Mouse (Mus musculus) kidney, embryonic 14.5 days (tissue): ENCODE measurements at regions not wholly inside any gene's neighbourhood (a gene's known extent, or its start where the extent isn't known, plus 50 kb on each side); places are given as distances from the start of the nearest gene placed in this dataset.
A peak's percentile ranks its signal among the peaks of the same experiment; 100 is the strongest.

Source experiments
- ATAC-seq: fragments of 200-750 bp; cut with Nextera tagmentation; 2 replicates; pipeline ENCODE4 v1.8.0; 2017; ENCODE audit warnings: moderate number of reproducible peaks, mild to moderate bottlenecking, moderate TSS enrichment, moderate library complexity; ENCODE audit not compliant: low FRiP score, low TSS enrichment
- H3K27ac ChIP-seq: fragments of 300-500 bp; sonication (generic); 2 replicates; pipeline ENCODE4 v1.5.1; 2014; ENCODE audit warnings: low read depth, mild to moderate bottlenecking, low read length, moderate library complexity, mixed read lengths
- H3K27me3 ChIP-seq: fragments of 300-500 bp; sonication (generic); 2 replicates; pipeline ENCODE4 v1.6.1; 2014; ENCODE audit warnings: mild to moderate bottlenecking, low read length; ENCODE audit not compliant: control insufficient read depth, insufficient read depth
- H3K36me3 ChIP-seq: fragments of 300-500 bp; sonication (generic); 2 replicates; pipeline ENCODE4 v1.6.1; 2014; ENCODE audit warnings: low read length, mixed read lengths; ENCODE audit not compliant: control insufficient read depth, insufficient read depth
- H3K4me1 ChIP-seq: fragments of 300-500 bp; sonication (generic); 2 replicates; pipeline ENCODE4 v1.6.1; 2014; ENCODE audit warnings: low read length, mixed read lengths; ENCODE audit not compliant: control insufficient read depth, insufficient read depth
- H3K4me2 ChIP-seq: fragments of 300-500 bp; sonication (generic); replicated peaks from 2 replicates; pipeline ENCODE4 v1.6.1; 2014; ENCODE audit warnings: low read depth, mild to moderate bottlenecking, low read length
- H3K4me3 ChIP-seq: fragments of 300-500 bp; sonication (generic); 2 replicates; pipeline ENCODE4 v1.5.1; 2014; ENCODE audit warnings: mild to moderate bottlenecking, low read length
- H3K9ac ChIP-seq: fragments of 300-500 bp; sonication (generic); 2 replicates; pipeline ENCODE4 v1.6.1; 2014; ENCODE audit warnings: low read depth, mild to moderate bottlenecking, low read length, moderate library complexity
- H3K9me3 ChIP-seq: fragments of 300-500 bp; sonication (generic); 2 replicates; pipeline ENCODE4 v1.6.1; 2016; ENCODE audit warnings: low read length; ENCODE audit not compliant: control insufficient read depth
- WGBS: fragments of 180-500 bp; shearing (Covaris S2); extraction: QIAGEN DNeasy Blood & Tissue Kit; methylation state at CpG from one replicate; pipeline ENCODE4 v1.1.7; 2014; 5-methylcytosine and 5-hydroxymethylcytosine counted together

DNA sequence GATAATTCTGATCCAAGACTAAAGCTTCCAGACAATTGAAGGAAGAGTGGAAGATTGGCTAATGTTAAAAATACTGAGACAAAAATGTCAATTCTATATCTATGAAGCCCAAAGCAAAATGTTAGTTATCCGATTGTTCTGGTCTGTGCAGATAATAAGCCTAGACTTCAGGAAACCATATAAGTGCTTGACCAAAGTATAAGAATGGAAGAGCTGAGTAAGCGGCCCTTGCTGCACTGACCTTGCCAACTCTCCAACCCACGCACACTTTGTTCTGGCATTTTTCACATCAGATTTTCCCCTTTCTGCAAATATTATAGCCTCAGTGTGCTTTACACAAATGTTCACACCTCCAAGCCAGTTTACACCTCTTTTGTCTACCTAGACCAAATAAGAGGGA lies 180.6 kb downstream of the Atp6ap1l start:
- Histone ChIP-seq H3K4me1 (peaks cover 15% of the 10 kb centered on the region; the same call in 1 of the 2 replicates), H3K9ac (no peak overlapping the region), H3K27ac (no peak overlapping the region), H3K9me3 (no peaks in the 10 kb centered on the region), H3K27me3 (no peaks in the 10 kb centered on the region), H3K4me2 (no peak overlapping the region), H3K36me3 (no peaks in the 10 kb centered on the region), H3K4me3 (no peak overlapping the region)
- ATAC-seq, result no peak
- 94% methylated on average over 3 of the region's 3 CpGs for WGBS

DNA sequence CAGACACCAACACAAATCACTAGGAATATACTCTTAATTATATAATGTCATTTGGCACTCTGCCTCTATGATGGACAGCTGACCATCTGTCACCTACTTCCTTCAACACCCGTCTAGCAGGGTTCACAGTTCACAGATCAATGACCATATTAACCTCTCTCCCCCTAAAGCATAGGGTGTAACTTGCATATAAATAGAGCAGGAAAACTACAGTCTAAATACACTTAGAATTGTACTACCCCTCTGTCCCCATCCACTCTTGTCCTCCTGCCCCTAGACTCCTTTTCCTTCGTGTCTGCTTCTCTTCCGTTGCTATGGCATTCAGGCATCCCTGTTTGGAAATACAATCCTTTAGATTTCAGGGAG lies 181.6 kb downstream of the Atp6ap1l start:
- WGBS, result 20% methylated on average over 3 of the region's 3 CpGs
- Histone ChIP-seq H3K36me3 (no peaks in the 10 kb centered on the region), H3K4me2 (no peak overlapping the region), H3K9me3 (no peaks in the 10 kb centered on the region), H3K27ac (peak overlapping the region; percentile 13; the same call in 1 of the 2 replicates), H3K4me1 (peaks cover 15% of the 10 kb centered on the region; the same call in 1 of the 2 replicates), H3K9ac (no peak overlapping the region), H3K27me3 (no peaks in the 10 kb centered on the region), H3K4me3 (no peak overlapping the region)
- peak; percentile 48 for ATAC-seq

DNA sequence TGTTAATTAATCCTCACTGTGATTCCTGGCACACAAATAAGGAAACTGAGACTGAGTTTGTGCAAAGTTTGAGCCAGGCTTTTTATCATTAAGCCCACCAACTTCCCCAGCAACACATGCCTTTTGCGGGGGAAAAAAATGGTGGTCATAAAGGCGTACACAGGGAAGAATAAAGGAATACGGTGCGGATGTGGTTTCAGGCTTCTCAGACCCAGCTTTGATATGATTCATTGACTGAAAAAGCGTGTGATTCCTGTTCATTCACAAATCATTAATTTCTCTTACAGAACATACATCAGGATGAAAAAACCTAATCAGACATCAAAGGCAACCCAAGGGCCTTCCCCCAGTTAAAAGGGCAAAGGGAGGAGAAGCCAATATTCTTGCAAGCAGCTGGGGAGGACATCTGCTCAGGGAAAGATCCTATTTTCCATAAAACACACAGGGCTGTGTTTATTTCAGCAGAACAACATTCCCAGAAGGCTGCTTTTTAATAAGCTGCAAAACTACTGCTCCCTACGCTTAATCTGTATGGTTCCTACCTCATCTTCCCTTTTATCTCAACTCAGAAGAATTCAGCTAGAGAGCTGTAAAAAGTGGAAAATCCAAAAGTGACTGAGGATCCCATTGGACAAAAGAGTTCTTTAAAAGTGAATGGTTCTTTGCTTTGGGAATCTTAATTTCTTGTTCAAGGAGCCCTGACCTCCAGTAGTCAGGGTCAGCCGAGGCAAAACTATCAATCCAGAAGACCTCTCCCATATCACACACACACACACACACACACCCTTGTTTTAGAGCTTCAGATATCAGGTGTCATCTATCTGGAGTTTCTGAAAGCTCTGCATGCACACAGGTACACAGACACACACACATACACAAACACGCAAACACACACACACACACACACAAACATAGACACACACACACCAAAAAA lies 182.3 kb downstream of the Atp6ap1l start:
- Histone ChIP-seq H3K4me1 (peaks cover 15% of the 10 kb centered on the region; the same call in 1 of the 2 replicates), H3K27me3 (no peaks in the 10 kb centered on the region), H3K9me3 (no peaks in the 10 kb centered on the region), H3K4me2 (no peak overlapping the region), H3K36me3 (no peaks in the 10 kb centered on the region), H3K9ac (no peak overlapping the region), H3K4me3 (no peak overlapping the region), H3K27ac (peak overlapping the region; percentile 79)
- WGBS, result 25% methylated on average over 8 of the region's 8 CpGs
- ATAC-seq, result peak; percentile 84

GRCm38 (mm10) chr13:90684324-90684723 lies 220.8 kb downstream of the Atp6ap1l start:
- WGBS, result 80% methylated on average over 2 of the region's 2 CpGs
- H3K4me2 ChIP-seq, result no peak overlapping the region
- H3K36me3 ChIP-seq, result no peaks in the 10 kb centered on the region
- H3K27me3 ChIP-seq, result no peaks in the 10 kb centered on the region
- H3K9ac ChIP-seq, result no peak overlapping the region
- H3K4me3 ChIP-seq, result no peak overlapping the region
- no peaks in the 10 kb centered on the region for H3K4me1 ChIP-seq
- no peak overlapping the region for H3K27ac ChIP-seq
- ATAC-seq, result no peak
- H3K9me3 ChIP-seq, result no peaks in the 10 kb centered on the region

DNA sequence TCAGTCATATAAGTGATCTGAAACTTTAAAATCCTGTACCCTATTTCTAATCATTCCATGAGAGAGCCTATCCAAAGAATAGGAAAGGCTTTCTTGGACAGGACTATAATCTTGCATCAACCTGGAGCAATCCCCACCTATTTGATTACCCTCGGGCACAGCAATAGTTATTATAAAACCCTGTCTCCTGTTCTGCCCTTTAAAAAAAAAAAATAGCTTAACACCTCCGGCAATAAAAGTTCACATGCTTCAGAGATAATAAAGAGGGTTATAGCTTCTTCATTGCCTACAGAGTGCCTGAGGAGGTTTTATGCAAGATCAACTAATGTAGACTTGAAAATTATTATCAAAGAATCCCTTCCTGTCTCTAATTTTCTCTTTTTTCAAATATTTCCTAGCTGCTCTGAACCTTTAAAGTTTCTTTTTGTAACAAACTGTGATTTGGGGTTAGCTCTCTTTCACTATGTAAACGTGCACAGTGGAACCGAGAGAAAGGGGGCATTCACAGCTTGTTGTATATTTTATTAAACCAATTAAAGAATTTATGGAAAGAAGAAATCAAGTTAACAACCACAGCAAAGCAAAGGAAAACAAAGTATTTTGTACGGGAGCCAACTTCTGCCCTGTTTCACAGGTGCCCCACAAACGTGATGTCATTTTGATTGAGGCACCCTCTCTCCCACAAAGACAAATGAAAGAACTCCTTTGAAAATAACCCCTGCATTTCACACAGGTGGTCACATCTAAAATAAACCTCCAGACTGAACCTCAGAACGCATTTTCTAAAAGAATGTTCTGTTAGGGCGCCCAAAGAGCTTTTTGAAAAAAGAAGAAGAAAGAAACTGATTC lies 225.8 kb downstream of the Atp6ap1l start:
- WGBS, result 39% methylated on average over 8 of the region's 8 CpGs
- no peak for ATAC-seq
- H3K9me3 ChIP-seq, result no peaks in the 10 kb centered on the region
- no peak overlapping the region for H3K9ac ChIP-seq
- no peaks in the 10 kb centered on the region for H3K27me3 ChIP-seq
- no peaks in the 10 kb centered on the region for H3K4me1 ChIP-seq
- H3K27ac ChIP-seq, result no peak overlapping the region
- no peaks in the 10 kb centered on the region for H3K36me3 ChIP-seq
- no peak overlapping the region for H3K4me3 ChIP-seq
- no peak overlapping the region for H3K4me2 ChIP-seq

DNA sequence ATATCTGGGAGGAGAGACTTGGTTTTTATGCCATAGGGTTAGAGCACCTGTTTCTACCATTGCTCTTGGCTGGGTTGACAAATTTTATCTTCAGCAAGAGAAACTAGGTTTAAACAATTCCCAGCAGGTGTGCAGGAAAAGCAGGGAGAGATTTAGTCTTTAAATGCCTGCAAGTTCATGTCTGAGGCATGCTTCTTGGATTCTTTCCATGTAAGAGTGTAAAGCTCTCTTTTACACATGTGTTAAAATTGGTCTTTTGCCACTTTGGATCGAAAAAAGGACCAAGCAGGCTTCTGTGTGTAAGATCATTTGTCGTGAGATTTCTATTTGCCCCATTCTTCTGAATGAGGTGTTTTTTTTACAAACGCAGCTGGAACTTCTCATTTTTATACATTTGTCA lies 231.3 kb downstream of the Atp6ap1l start:
- no peak for ATAC-seq
- H3K36me3 ChIP-seq, result no peaks in the 10 kb centered on the region
- no peak overlapping the region for H3K9ac ChIP-seq
- no peaks in the 10 kb centered on the region for H3K4me1 ChIP-seq
- H3K4me3 ChIP-seq, result no peak overlapping the region
- no peaks in the 10 kb centered on the region for H3K27me3 ChIP-seq
- 73% methylated on average over 3 of the region's 3 CpGs for WGBS
- H3K27ac ChIP-seq, result no peak overlapping the region
- no peak overlapping the region for H3K4me2 ChIP-seq
- H3K9me3 ChIP-seq, result no peaks in the 10 kb centered on the region

DNA sequence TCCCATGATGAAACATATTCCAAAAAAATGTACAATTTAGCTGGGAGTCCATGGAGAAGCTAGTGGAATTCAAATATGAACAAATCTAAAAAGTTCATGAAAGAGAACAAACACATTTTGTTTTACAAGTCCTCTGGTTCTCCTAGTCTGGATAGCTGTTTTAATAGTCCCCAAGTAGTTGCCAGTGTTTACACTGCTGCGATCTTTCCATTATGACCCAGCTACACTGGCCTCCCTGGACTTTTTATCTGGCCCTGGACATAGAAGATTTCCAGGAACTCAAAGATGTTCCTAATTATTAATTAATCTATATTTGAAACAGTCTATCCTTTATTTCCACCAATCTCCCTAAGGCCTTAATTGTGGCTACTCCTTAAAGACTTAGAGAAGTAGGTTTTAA lies 232.1 kb downstream of the Atp6ap1l start:
- no peak for ATAC-seq
- H3K4me2 ChIP-seq, result no peak overlapping the region
- no peaks in the 10 kb centered on the region for H3K36me3 ChIP-seq
- no peak overlapping the region for H3K27ac ChIP-seq
- no peaks in the 10 kb centered on the region for H3K4me1 ChIP-seq
- no peaks in the 10 kb centered on the region for H3K27me3 ChIP-seq
- WGBS, result 89% methylated on average over 1 of the region's 1 CpGs
- H3K9me3 ChIP-seq, result no peaks in the 10 kb centered on the region
- H3K4me3 ChIP-seq, result no peak overlapping the region
- no peak overlapping the region for H3K9ac ChIP-seq

DNA sequence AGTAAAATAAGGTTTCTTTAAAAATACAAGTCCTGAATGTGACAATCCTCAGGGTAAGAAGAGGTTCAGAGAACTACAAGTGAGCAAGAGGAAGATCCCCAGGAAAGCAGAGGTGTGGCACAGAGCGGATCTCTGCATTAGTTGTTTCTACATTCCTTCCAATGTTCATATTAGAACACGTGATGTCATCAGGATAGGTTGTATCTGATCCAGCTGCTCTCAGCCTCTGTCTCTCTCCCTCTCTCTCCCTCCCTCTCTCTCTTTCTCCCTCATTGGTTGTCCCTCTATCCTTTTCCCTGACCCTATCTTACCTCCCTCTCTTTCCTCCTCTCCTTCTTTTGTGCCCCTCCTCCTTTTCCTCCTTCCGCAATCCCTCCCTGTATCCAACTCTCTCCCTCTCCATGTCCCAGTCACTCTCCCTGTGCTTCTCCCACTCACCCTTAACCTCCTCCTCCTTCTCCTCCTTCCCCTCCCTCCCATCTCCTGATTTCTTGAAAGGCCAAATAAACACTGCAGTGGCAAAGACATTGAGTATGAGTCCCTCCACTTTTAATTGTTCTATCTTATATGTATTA lies 243.5 kb downstream of the Atp6ap1l start:
- 56% methylated on average over 3 of the region's 3 CpGs for WGBS
- Histone ChIP-seq H3K4me2 (no peak overlapping the region), H3K4me1 (0 out of 2 replicates have a peak, but pooled peaks cover 5% of the 10 kb centered on the region), H3K9me3 (peaks cover 3% of the 10 kb centered on the region; the same call in 1 of the 2 replicates), H3K36me3 (no peaks in the 10 kb centered on the region), H3K4me3 (no peak overlapping the region), H3K27me3 (no peaks in the 10 kb centered on the region), H3K27ac (peak overlapping the region; percentile 53; the same call in 1 of the 2 replicates), H3K9ac (no peak overlapping the region)
- ATAC-seq, result peak; percentile 77
